Mouse (Mus musculus) heart, embryonic 10.5 days (tissue): ENCODE measurements around the gene Slc7a5. TPM values are rescaled to one million over a fixed set of nuclear protein-coding genes. Genes with fewer than 3 reads are reported as not detected.

Source experiments
- polyA plus RNA-seq: library from polyadenylated mRNA; unstranded; fragments of >200 nt; fragmentation: Nextera tagmentation; extraction: Ambion mirVana; gene quantifications from 2 replicates; pipeline ENCODE4 v1.2.1, GENCODE M21; 2016

The Slc7a5 gene
- polyA plus RNA-seq, 1 experiment from 2014 or later: 20.9 TPM

Other genes with a start within 250 kb of the Slc7a5 start
- gene Jph3, start 178.1 kb downstream of the Slc7a5 start, polyA plus RNA-seq: 0.74 and 1.4 TPM in 2 replicates
- 44.3 and 54.4 TPM in 2 replicates for gene Klhdc4, start 78.1 kb downstream of the Slc7a5 start, polyA plus RNA-seq
- not detected in 2 replicates for gene Car5a, start 37.2 kb upstream of the Slc7a5 start, polyA plus RNA-seq
- 35.8 and 58.5 TPM in 2 replicates for gene Banp, start 42.1 kb upstream of the Slc7a5 start, polyA plus RNA-seq